In genomic region chr4:67862218-67862617, GRCm38 (mm10) we compare ENCODE assay signal across 21 mouse cellular contexts.
DNase-seq lines count a peak whose midpoint lies in the region; ATAC-seq lines count a peak whose summit lies in the region.
"Had no signal": no experiment of that assay in that cellular context is flagged by ENCODE, and none has a peak within 500 bp of the region (broad histone marks: within the 10 kb centered on the region; RNA-seq: fewer than 3 reads in every experiment).

No protein-coding gene starts in this region.

- H3K36me3 ChIP-seq in hindbrain, embryonic 16.5 days (ENCODE audit: control insufficient read depth, insufficient read depth, low read length), result no peaks in the 10 kb centered on the region
- H3K36me3 ChIP-seq in hindbrain, embryonic 14.5 days (replicated peaks; ENCODE audit: control insufficient read depth, insufficient read depth), result no peaks in the 10 kb centered on the region
- H3K36me3 ChIP-seq in neural tube, embryonic 13.5 days, result no peaks in the 10 kb centered on the region
- H3K36me3 ChIP-seq in neural tube, embryonic 14.5 days (ENCODE audit: control insufficient read depth, insufficient read depth, low read length), result no peaks in the 10 kb centered on the region
- no peaks in the 10 kb centered on the region for H3K36me3 ChIP-seq in heart, embryonic 11.5 days (ENCODE audit: control insufficient read depth, insufficient read depth, low read length)
- H3K36me3 ChIP-seq: embryonic facial prominence, embryonic 13.5 days; forebrain, embryonic 15.5 days had no signal

- H3K4me3 ChIP-seq in hindbrain, embryonic 16.5 days (ENCODE audit: low read length), result no peak overlapping the region
- no peak overlapping the region for H3K4me3 ChIP-seq in hindbrain, embryonic 14.5 days (replicated peaks; ENCODE audit: low read length)
- no peak overlapping the region for H3K4me3 ChIP-seq in neural tube, embryonic 13.5 days
- no peak overlapping the region for H3K4me3 ChIP-seq in neural tube, embryonic 14.5 days (ENCODE audit: low read depth, low read length)
- no peak overlapping the region for H3K4me3 ChIP-seq in heart, embryonic 11.5 days (ENCODE audit: low read depth, low read length)
- H3K4me3 ChIP-seq: embryonic facial prominence, embryonic 13.5 days; forebrain, embryonic 13.5 days; forebrain, embryonic 15.5 days had no signal

- 67% methylated on average over 2 of the region's 2 CpGs for WGBS in hindbrain, embryonic 16.5 days
- whole genome bisulfite sequencing in hindbrain, embryonic 14.5 days, result 65% methylated on average over 2 of the region's 2 CpGs
- 54% methylated on average over 2 of the region's 2 CpGs for WGBS in neural tube, embryonic 13.5 days
- 53% methylated on average over 2 of the region's 2 CpGs for WGBS in neural tube, embryonic 14.5 days
- 86% methylated on average over 2 of the region's 2 CpGs for WGBS in heart, embryonic 11.5 days (ENCODE audit: insufficient replicate concordance)

- H3K9ac ChIP-seq in hindbrain, embryonic 16.5 days (ENCODE audit: low read depth, low read length), result no peak overlapping the region
- H3K9ac ChIP-seq in hindbrain, embryonic 14.5 days, result no peak overlapping the region
- H3K9ac ChIP-seq in neural tube, embryonic 13.5 days, result no peak overlapping the region
- no peak overlapping the region for H3K9ac ChIP-seq in neural tube, embryonic 14.5 days (replicated peaks; ENCODE audit: low read depth, low read length)
- no peak overlapping the region for H3K9ac ChIP-seq in heart, embryonic 11.5 days (ENCODE audit: low read depth, low read length)
- H3K9ac ChIP-seq: embryonic facial prominence, embryonic 13.5 days; forebrain, embryonic 13.5 days; forebrain, embryonic 15.5 days; forebrain, postnatal 0 days had no signal

- ATAC-seq in hindbrain, embryonic 16.5 days, result 0 out of 2 replicates have a peak, but pooled peaks have one; percentile 50
- ATAC-seq in hindbrain, embryonic 14.5 days (ENCODE audit: low FRiP score), result no peak
- peak; percentile 40; the same call in 1 of the 2 replicates for ATAC-seq in neural tube, embryonic 13.5 days (ENCODE audit: low read depth)
- peak; percentile 54; the same call in 1 of the 2 replicates for ATAC-seq in neural tube, embryonic 14.5 days (ENCODE audit: low read depth)
- no peak for ATAC-seq in heart, embryonic 11.5 days (replicated peaks; ENCODE audit: insufficient number of reproducible peaks, low FRiP score, low TSS enrichment)
- ATAC-seq: activated CD4-positive, CD25-positive, alpha-beta regulatory T cell, adult 4 months; forebrain, embryonic 13.5 days; forebrain, embryonic 15.5 days; forebrain, postnatal 0 days; Patski had no signal

- no peak overlapping the region for H3K4me2 ChIP-seq in hindbrain, embryonic 16.5 days (ENCODE audit: low read length)
- H3K4me2 ChIP-seq in hindbrain, embryonic 14.5 days (replicated peaks), result no peak overlapping the region
- H3K4me2 ChIP-seq in neural tube, embryonic 13.5 days, result no peak overlapping the region
- no peak overlapping the region for H3K4me2 ChIP-seq in neural tube, embryonic 14.5 days (ENCODE audit: low read depth, low read length)
- H3K4me2 ChIP-seq in heart, embryonic 11.5 days, result no peak overlapping the region
- H3K4me2 ChIP-seq: embryonic facial prominence, embryonic 13.5 days; forebrain, embryonic 13.5 days; forebrain, embryonic 15.5 days had no signal

- H3K4me1 ChIP-seq in hindbrain, embryonic 16.5 days (ENCODE audit: control insufficient read depth, insufficient read depth, low read depth, low read length), result no peaks in the 10 kb centered on the region
- no peaks in the 10 kb centered on the region for H3K4me1 ChIP-seq in hindbrain, embryonic 14.5 days (replicated peaks; ENCODE audit: control insufficient read depth, insufficient read depth, low read length)
- no peaks in the 10 kb centered on the region for H3K4me1 ChIP-seq in neural tube, embryonic 13.5 days (replicated peaks)
- H3K4me1 ChIP-seq in neural tube, embryonic 14.5 days (ENCODE audit: control insufficient read depth, insufficient read depth, low read length), result no peaks in the 10 kb centered on the region
- no peaks in the 10 kb centered on the region for H3K4me1 ChIP-seq in heart, embryonic 11.5 days (ENCODE audit: control insufficient read depth, insufficient read depth, low read length)
- H3K4me1 ChIP-seq: embryonic facial prominence, embryonic 13.5 days; forebrain, embryonic 13.5 days; forebrain, embryonic 15.5 days had no signal

- H3K27ac ChIP-seq in hindbrain, embryonic 16.5 days (ENCODE audit: low read depth, low read length), result no peak overlapping the region
- no peak overlapping the region for H3K27ac ChIP-seq in hindbrain, embryonic 14.5 days
- no peak overlapping the region for H3K27ac ChIP-seq in neural tube, embryonic 13.5 days (replicated peaks)
- H3K27ac ChIP-seq in neural tube, embryonic 14.5 days (ENCODE audit: low read depth, low read length), result no peak overlapping the region
- no peak overlapping the region for H3K27ac ChIP-seq in heart, embryonic 11.5 days (ENCODE audit: low read depth, low read length)
- H3K27ac ChIP-seq: embryonic facial prominence, embryonic 13.5 days; forebrain, embryonic 13.5 days; forebrain, embryonic 15.5 days had no signal

- no peaks in the 10 kb centered on the region for H3K9me3 ChIP-seq in hindbrain, embryonic 16.5 days (ENCODE audit: control insufficient read depth, low read length)
- no peaks in the 10 kb centered on the region for H3K9me3 ChIP-seq in hindbrain, embryonic 14.5 days (ENCODE audit: control insufficient read depth, low read length)
- no peaks in the 10 kb centered on the region for H3K9me3 ChIP-seq in neural tube, embryonic 13.5 days
- no peaks in the 10 kb centered on the region for H3K9me3 ChIP-seq in neural tube, embryonic 14.5 days (ENCODE audit: control insufficient read depth, low read length)
- no peaks in the 10 kb centered on the region for H3K9me3 ChIP-seq in heart, embryonic 11.5 days (replicated peaks; ENCODE audit: control insufficient read depth, low read length)
- H3K9me3 ChIP-seq: embryonic facial prominence, embryonic 13.5 days; forebrain, embryonic 13.5 days; forebrain, embryonic 15.5 days had no signal

- DNase-seq in hindbrain, embryonic 14.5 days (ENCODE audit: low spot score), result no peak
- no peak for DNase-seq in neural tube, embryonic 10.5 days (ENCODE audit: extremely low spot score, low spot score)
- DNase-seq in embryo, embryonic 10 days (ENCODE audit: low spot score), result no peak
- DNase-seq: adrenal gland, adult 8-10 months; adrenal gland, postnatal 14 days; adrenal gland, postnatal 36 days; cerebellum, adult 11-12 months; cerebellum, adult 2 months; cerebellum, adult 9-10 months; cerebellum, postnatal 14 days; cerebellum, postnatal 36 days; forebrain, postnatal 0 days had no signal

- H3K27me3 ChIP-seq in hindbrain, embryonic 16.5 days (replicated peaks; ENCODE audit: control insufficient read depth, insufficient read depth, low read length), result no peaks in the 10 kb centered on the region
- H3K27me3 ChIP-seq in hindbrain, embryonic 14.5 days (ENCODE audit: control insufficient read depth, insufficient read depth, low read length), result no peaks in the 10 kb centered on the region
- no peaks in the 10 kb centered on the region for H3K27me3 ChIP-seq in neural tube, embryonic 13.5 days
- H3K27me3 ChIP-seq in neural tube, embryonic 14.5 days (ENCODE audit: control insufficient read depth, insufficient read depth, low read length), result no peaks in the 10 kb centered on the region
- H3K27me3 ChIP-seq in heart, embryonic 11.5 days (ENCODE audit: control insufficient read depth, insufficient read depth, low read length), result no peaks in the 10 kb centered on the region
- H3K27me3 ChIP-seq: embryonic facial prominence, embryonic 13.5 days; forebrain, embryonic 13.5 days; forebrain, embryonic 15.5 days; Patski had no signal

Comparison
In these comparisons a context has a peak if more than half of its experiments do, and no peak if none do; other contexts are left out.
1. ATAC-seq: peak in hindbrain, embryonic 16.5 days (single experiment), neural tube, embryonic 13.5 days (single experiment) and neural tube, embryonic 14.5 days (single experiment); none in hindbrain, embryonic 14.5 days (single experiment) and heart, embryonic 11.5 days (single experiment).